Mouse (Mus musculus) splenic B cell, adult 2 months (primary cell): Measurements from ENCODE around the gene Pik3c2g.

ENCODE experiments used
- DNase-seq: peaks from one replicate; pipeline ENCODE4 v3.0.0-alpha.2; 2011; ENCODE audit warnings: low read depth, low spot score
- H3K27me3 ChIP-seq: 2 replicates; pipeline ENCODE4 v1.6.1; 2012; ENCODE audit warnings: mild to moderate bottlenecking, low read length, moderate library complexity, mixed read lengths; ENCODE audit not compliant: control insufficient read depth, poor library complexity, insufficient read depth, severe bottlenecking
- H3K36me3 ChIP-seq: 2 replicates; pipeline ENCODE4 v1.6.1; 2012; ENCODE audit warnings: mild to moderate bottlenecking, low read length, moderate library complexity, mixed read lengths; ENCODE audit not compliant: control insufficient read depth, poor library complexity, insufficient read depth, severe bottlenecking

Gene Pik3c2g

DNA sequence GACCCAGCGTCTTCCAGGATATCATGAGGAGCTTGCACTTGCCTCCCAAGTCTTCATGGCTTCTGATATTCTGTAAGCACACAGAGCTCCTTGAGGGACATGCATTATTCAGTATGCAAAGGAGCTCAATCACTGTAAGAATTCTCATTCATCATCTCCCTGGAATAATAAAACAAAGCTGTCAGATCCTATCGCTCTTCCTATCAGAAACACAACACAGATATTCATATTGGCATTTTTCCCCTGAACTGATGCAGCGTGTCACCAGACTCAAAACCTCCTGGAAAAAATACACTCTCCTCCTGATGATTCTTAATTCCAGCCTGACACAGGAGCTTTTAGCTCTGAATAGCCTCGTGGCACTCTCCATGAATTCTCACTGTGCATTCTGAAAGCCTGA is 174.0 kb downstream of the Pik3c2g start:
- H3K36me3 ChIP-seq = no peaks in the 10 kb centered on the region
- H3K27me3 ChIP-seq = no peaks in the 10 kb centered on the region
- no peak for DNase-seq

DNA sequence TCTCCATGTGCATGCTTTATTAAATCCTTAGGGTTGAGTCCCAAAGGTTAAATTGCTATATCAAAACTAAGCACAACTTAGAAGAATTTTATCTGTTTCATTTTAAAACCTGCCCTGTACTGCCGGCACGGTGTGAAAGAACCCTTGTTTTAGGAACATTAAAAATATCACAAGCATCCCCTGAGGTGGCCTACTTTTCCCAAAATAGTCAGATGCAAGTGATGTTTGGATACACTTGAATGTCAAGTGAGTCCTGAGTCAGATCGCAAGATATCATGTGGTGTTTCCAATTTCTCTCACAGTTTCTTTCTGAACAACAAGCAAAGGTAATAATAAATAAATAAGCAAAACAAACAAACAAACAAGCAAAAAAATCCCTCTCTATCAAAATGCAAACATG is 177.4 kb downstream of the Pik3c2g start:
- H3K27me3 ChIP-seq = no peaks in the 10 kb centered on the region
- no peaks in the 10 kb centered on the region for H3K36me3 ChIP-seq
- no peak for DNase-seq

DNA sequence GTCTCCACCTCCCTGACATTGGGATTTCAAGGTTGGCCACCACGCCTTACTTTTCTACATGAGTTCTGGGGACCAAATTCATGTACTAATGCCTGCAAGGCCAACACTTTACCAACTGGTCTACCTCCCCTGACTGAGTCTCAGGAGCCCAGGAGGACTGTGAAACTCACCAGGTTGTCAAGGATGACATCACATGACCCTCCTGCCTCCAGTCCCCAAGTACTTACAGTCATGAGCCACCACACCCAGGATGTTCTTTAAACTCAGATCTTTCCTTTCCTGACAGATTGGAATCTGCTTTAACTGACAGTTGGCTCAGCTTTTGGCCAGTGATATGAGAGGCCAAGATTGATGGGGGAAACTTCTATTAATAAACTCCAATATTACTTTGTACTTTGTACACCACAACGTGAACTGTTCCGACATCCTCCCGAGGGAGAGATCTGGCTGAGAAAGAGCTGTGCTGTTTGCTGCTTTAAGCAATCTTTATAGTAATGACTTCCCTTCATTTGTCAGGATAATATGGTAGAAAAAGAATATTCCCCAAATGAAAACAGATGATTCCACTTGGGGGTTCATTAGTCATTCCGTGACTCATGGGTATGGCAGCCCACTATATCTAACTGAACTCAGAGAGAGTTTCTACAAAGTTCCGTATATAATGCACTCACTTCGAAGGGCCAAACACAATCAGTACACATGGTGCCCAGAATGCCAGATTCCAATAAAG is 182.9 kb downstream of the Pik3c2g start:
- H3K36me3 ChIP-seq = no peaks in the 10 kb centered on the region
- DNase-seq = no peak
- H3K27me3 ChIP-seq = no peaks in the 10 kb centered on the region

DNA sequence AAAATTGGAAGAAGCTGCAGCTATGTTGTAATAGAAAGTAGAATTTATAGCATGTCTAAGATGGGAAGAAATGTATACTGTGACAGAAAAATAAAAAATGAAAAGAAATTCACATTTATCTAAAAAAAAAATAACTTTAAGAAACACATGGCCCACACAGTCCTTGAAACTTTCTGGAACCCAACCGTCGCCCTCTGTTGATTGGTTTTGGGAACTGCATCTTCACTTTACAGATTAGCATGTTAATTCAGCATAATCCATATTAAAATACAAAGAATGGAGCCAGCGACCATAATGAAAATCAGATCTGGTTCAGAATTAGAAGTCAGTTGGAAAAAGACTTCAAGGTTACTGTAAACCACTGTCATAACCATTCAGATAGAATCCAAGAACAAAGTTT is 183.5 kb downstream of the Pik3c2g start:
- Histone ChIP-seq H3K36me3 (no peaks in the 10 kb centered on the region), H3K27me3 (no peaks in the 10 kb centered on the region)
- no peak for DNase-seq

DNA sequence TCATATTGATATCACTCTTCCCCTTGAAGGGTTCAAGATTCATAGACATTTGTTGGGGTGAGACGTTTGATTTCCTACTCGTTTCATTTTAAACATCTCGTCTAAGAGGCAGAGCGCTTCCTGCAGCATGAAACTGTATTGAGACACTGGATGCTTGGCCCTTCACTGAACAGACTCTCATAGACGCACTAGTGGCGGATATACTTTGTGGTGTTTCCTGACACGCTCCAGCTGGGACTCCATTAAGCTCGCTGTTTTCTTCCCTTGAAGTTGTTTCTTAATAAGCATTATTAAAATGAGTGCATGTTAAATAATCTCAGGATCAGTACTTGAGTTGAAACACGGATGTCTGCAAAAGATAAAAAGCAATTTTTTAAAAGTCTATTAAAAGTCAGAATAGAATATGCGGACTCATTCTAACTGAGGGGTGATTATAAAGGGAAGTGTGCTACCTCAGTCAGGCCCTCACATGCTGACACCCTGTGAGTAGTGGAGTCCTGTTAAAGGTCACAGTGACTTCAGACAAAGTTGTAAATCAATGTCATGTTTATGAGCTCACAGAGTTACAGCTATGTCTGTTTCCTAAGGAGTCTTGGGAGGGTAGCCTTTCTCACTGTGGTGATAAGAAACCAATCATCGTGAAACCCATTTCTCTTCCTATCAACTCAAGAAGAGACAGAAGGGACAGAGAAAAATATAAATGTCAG is 190.7 kb downstream of the Pik3c2g start:
- Histone ChIP-seq H3K27me3 (no peaks in the 10 kb centered on the region), H3K36me3 (no peaks in the 10 kb centered on the region)
- no peak for DNase-seq

DNA sequence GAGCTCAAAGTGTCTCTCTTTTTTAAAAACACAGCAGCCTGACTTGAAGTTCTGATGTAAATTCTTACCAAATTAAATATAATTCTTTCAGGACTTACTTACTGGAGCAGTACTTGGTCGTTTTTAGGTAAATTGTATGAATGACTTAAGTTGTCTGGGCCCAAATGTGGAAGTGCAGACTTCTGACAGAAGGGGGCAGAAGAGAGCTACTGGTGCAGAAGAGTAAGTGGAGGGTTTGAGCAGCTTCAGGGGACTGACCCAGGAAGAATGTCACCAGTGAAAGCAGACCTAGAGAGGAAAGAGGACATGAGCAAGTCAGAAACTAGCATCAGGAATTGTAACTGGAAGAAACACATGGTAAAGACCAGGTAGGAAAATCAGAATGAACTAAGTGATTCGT is 193.0 kb downstream of the Pik3c2g start:
- H3K27me3 ChIP-seq = no peaks in the 10 kb centered on the region
- no peak for DNase-seq
- no peaks in the 10 kb centered on the region for H3K36me3 ChIP-seq

DNA sequence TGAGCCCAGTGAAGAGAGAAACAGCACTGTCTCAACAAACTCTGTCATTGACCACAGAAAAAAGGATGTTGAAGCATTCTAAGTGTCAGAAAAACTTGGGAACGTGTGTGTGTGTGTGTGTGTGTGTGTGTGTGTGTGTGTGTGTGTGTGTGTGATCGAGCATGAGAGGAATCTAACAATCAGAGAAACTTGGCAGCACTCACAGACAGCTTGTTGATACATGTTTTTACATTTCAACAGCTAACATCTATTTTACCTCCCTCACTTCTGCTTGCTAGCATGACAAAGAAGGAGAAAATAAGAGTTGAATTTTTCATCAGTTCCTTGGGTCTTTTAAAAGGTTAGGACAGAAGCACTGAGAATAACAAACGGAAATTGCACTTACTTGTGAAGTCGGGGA is 202.5 kb downstream of the Pik3c2g start:
- DNase-seq = no peak
- no peaks in the 10 kb centered on the region for H3K36me3 ChIP-seq
- H3K27me3 ChIP-seq = no peaks in the 10 kb centered on the region

DNA sequence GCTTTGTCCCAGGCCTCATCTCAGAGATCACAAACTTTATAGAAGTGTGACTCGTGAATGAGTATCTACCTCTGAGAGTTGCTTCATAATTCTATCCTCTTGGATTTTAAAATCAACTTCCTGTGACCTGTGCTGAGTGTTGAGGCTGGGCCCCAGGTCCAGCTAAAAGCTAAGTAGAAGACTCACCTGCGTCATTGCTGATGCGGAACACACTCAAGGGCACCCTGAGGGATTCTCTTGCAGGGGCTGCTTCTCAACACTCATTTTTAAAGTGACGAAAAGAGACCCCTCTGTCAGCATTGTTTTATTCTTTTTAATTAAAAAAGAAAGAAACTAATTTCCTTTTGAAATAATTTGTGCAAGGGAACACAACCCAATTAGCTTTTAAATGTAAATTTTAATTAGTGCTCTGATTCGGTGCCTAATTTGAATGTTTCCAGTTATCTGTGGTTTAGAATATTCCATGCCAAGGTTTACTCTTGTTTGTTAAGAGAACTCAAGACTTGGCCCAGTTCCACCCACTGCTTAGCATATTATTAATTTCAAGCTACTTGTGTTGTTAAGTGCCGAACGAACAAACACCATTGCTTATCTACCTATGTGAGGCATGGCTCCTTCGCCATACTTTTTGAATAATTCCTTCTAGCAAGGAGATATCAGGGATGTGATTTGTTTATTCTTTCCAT is 212.7 kb downstream of the Pik3c2g start:
- Histone ChIP-seq H3K27me3 (no peaks in the 10 kb centered on the region), H3K36me3 (no peaks in the 10 kb centered on the region)
- DNase-seq = no peak

DNA sequence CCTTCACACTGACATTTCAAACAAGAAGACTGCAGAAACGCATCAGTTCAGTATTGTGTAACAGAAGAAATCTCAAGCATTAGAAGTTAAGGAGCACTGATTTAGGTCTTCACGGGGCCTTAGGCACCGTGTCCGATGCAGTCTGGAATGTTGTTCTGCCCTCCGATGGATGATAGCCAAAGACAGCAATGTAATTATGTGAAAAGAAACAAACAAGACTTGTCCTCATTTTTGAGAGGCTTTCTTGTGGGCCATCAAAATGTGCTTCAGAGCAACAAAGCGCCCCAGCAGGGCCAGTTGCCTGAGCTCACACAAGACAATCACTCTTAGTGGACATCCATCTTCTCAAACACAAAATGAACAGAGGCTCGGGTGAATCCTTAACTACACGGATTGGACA is 234.9 kb downstream of the Pik3c2g start:
- Histone ChIP-seq H3K27me3 (no peaks in the 10 kb centered on the region), H3K36me3 (no peaks in the 10 kb centered on the region)
- DNase-seq = no peak

DNA sequence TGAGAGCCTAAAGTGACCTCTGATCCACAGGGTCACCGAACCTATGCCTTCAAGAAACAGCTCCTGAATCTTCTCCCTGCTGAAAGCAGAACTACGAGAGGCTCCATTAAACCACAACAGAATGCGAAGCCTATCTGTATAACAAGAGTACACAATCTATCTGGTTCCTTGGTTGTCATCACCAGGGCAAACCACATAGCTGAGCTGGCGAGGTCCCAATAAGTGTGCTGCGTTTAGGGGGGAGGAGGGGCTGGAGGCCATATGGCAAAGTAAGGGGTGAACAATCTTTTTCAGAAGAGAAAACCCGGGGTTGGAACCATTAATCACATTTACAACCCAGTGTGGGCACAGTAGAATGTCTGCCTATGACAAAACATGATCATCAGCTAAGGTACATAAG is 251.2 kb downstream of the Pik3c2g start:
- no peak for DNase-seq
- Histone ChIP-seq H3K27me3 (no peaks in the 10 kb centered on the region), H3K36me3 (no peaks in the 10 kb centered on the region)

DNA sequence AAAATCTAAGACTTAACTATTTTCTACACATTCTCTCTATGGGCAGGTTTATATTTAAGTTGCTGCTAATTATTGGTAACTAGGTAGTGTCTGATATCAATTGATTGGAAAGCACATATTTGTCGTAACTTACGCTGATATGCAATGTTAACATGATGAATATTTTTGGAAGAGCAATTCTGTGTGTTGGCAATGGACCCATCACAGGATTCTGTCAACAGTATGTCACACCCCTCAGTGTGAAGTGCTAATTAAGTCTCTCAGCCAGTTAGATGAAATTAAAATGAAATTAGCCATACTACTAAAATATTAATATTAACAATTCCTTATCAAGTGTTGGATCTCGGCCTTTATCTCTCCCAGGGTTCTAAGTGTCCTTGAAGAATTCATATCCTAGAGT is 251.7 kb downstream of the Pik3c2g start:
- H3K27me3 ChIP-seq = no peaks in the 10 kb centered on the region
- DNase-seq = no peak
- no peaks in the 10 kb centered on the region for H3K36me3 ChIP-seq

DNA sequence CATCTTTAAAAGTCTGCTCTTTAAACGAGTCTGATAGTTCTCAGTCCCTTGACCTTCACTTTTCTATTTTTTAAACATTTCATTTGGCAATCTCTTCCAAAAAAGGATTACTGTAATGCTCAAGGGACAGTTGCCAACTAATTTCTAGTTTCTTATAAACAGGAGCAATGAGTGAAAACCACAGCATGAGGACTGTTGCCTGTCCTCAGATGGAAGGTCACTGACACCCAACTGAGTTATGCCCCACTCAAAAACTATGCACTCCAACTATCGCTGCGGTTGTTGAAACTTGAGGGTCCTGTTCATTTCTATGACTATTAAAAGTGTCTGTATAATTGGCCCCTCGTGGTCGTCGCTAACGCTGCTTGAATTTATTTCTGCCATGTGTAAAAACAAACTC is 252.9 kb downstream of the Pik3c2g start:
- Histone ChIP-seq H3K27me3 (no peaks in the 10 kb centered on the region), H3K36me3 (no peaks in the 10 kb centered on the region)
- no peak for DNase-seq

DNA sequence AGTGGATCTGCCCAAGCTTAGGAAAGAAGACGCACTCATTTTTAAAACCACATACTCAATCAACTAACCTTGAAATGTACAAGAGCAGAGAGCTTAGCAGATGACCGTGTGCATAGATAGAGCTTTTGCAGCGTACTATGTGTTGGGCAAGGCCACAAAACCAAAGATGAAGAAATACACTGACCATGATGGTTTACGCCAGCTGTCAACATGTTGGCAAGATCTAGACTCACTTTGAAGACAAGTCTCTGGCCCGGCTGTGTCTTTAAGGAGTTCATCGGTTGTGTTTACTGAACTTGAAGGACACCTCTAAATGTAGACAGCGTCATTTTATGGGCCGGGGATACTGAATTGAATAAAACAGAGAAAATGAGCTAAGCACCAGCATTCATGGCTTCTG is 254.3 kb downstream of the Pik3c2g start:
- H3K27me3 ChIP-seq = no peaks in the 10 kb centered on the region
- no peak for DNase-seq
- no peaks in the 10 kb centered on the region for H3K36me3 ChIP-seq

DNA sequence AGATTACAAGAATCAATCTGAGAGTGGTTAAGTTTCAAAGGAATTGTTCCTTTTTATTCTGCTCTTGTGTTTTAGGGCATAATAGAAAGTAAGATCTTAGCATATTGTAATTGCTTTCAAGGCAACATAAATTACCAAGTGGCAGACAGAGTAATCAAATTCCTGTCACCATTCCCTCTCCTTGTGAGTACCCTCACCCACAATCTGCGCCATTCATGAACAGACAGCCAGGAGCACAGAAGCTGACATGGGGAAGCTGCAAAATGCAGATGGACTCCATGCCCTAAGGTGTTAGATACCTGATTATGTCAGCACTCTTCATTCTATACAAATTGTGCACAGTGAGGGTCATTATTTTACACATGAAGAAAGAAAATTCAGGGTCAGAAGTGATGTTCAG is 255.6 kb downstream of the Pik3c2g start:
- no peaks in the 10 kb centered on the region for H3K27me3 ChIP-seq
- DNase-seq = no peak
- no peaks in the 10 kb centered on the region for H3K36me3 ChIP-seq

DNA sequence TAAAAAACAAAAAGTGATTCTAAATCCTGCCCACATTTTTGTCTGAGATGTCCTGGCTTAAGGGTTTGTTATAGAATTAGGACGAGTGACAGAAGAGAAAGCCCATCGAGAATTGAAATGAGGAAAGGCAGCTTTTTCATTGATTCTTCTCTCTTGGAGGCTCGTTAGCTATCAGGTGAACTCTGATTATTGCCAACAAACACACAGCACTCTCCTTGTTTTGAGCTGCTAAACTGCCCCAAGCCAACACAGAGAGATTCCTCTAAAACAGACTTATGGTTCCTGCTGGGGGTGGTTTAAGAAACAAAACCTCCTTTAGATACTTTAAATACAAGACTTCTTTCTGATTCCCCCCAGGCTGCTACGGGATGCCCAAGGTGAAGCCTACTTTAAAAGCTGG is 256.5 kb downstream of the Pik3c2g start:
- no peak for DNase-seq
- no peaks in the 10 kb centered on the region for H3K36me3 ChIP-seq
- H3K27me3 ChIP-seq = no peaks in the 10 kb centered on the region
